Mouse (Mus musculus) MEL (cell line): ENCODE data around the gene BC030870.

Source experiments
- CTCF ChIP-seq, 3 experiments: IDR thresholded peaks in 2 of 3; conservative IDR thresholded peaks in 1 of 3; 2 replicates each; pipeline ENCODE4 v1.5.1; 2011 to 2012; ENCODE audit warnings: low read length in 3 of 3, low read depth in 2 of 3, mild to moderate bottlenecking in 2 of 3, improper control_type of control experiment in 1 of 3, inconsistent platforms in 1 of 3, mixed read lengths in 1 of 3, moderate library complexity in 1 of 3; ENCODE audit not compliant: control insufficient read depth in 1 of 3, insufficient read depth in 1 of 3, poor library complexity in 1 of 3, severe bottlenecking in 1 of 3
- ELF1 ChIP-seq: IDR thresholded peaks from 2 replicates; pipeline ENCODE4 v1.6.1; 2014; ENCODE audit warnings: low read depth, mild to moderate bottlenecking, inconsistent platforms, low read length, improper control_type of control experiment, moderate library complexity
- EP300 ChIP-seq, 2 experiments: IDR thresholded peaks; 2 replicates each; pipeline ENCODE4 v1.6.1; 2011; ENCODE audit warnings: improper control_type of control experiment in 2 of 2, low read length in 2 of 2, low read depth in 1 of 2, mild to moderate bottlenecking in 1 of 2
- GATA1 ChIP-seq: IDR thresholded peaks from 2 replicates; pipeline ENCODE4 v1.6.1; 2011; ENCODE audit warnings: low read depth, low read length, improper control_type of control experiment
- JUND ChIP-seq: IDR thresholded peaks from 2 replicates; pipeline ENCODE4 v1.6.1; 2011; ENCODE audit warnings: low read depth, mild to moderate bottlenecking, improper control_type of control experiment, low read length
- POLR2A ChIP-seq, 2 experiments: IDR thresholded peaks; 2 replicates each; pipeline ENCODE4 v1.6.1; 2011 to 2012; ENCODE audit warnings: low read length in 2 of 2, mild to moderate bottlenecking in 2 of 2, control low read depth in 1 of 2, improper control_type of control experiment in 1 of 2, low read depth in 1 of 2, moderate library complexity in 1 of 2; ENCODE audit not compliant: control insufficient read depth in 1 of 2, insufficient read depth in 1 of 2, poor library complexity in 1 of 2
- SIN3A ChIP-seq: IDR thresholded peaks from 2 replicates; pipeline ENCODE4 v1.6.1; 2012; ENCODE audit warnings: low read length, improper control_type of control experiment, inconsistent platforms
- TAL1 ChIP-seq: IDR thresholded peaks from 2 replicates; pipeline ENCODE4 v1.6.1; 2012; ENCODE audit warnings: mild to moderate bottlenecking, inconsistent platforms, low read length, moderate library complexity, mixed read lengths
- USF1 ChIP-seq: IDR thresholded peaks from 2 replicates; pipeline ENCODE4 v1.6.1; 2014; ENCODE audit warnings: low read depth, mild to moderate bottlenecking, inconsistent platforms, low read length, improper control_type of control experiment, moderate library complexity
- ZC3H11A ChIP-seq: IDR thresholded peaks from 2 replicates; pipeline ENCODE4 v1.6.1; 2012; ENCODE audit warnings: low read depth, mild to moderate bottlenecking, inconsistent platforms, low read length, improper control_type of control experiment

GRCm38 (mm10) chr8:65129199-65129788 is at the start of gene BC030870:
- TF ChIP-seq CTCF (IDR thresholded peaks at IDR 0.05 in 2 of 3, conservative IDR thresholded peaks at IDR 0.05 in 1 of 3; ENCODE audit: control insufficient read depth in 1 of 3, insufficient read depth in 1 of 3, low read depth in 2 of 3, low read length in 3 of 3, poor library complexity in 1 of 3, severe bottlenecking in 1 of 3) (no peak), ELF1 (no peak), JUND (no peak), USF1 (no peak), POLR2A (IDR thresholded peaks at IDR 0.05; ENCODE audit: control insufficient read depth in 1 of 2, insufficient read depth in 1 of 2, low read depth in 1 of 2, low read length in 2 of 2, poor library complexity in 1 of 2) (no peak), GATA1 (no peak), ZC3H11A (no peak), SIN3A (no peak), EP300 (IDR thresholded peaks at IDR 0.05; ENCODE audit: low read depth in 1 of 2, low read length in 2 of 2) (no peak), TAL1 (no peak)
